Mouse (Mus musculus) kidney, postnatal 14 days (tissue): ENCODE data around the gene Tnfsf8.

Experiments used
- DNase-seq: peaks from one replicate; pipeline ENCODE4 v3.0.0; 2022; ENCODE audit warnings: mixed read lengths

Gene Tnfsf8

GRCm38 (mm10) chr4:63840457-63840856 lies 20.7 kb downstream of the Tnfsf8 start:
- peak; percentile 44 for DNase-seq

DNA sequence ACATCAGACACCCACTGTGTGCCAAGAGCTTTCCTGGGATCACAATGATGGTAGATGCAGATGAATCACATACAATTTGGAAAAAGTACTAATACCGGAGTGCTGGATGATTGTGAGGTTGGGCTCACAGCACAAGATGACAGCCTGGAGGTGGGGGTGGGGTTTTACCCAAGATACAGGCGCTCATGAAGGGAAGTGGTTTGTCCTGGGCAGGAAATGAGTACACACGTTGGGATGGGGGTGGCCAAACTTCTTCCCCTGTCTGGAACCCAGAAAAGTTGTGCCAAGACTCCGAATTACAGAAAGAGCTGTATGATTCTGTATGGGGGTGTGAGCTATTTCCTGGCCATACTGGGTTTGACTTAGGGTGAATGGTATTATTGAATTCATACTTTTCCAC lies 38.0 kb downstream of the Tnfsf8 start:
- DNase-seq: no peak

- DNase-seq: no peak
Observed at GRCm38 (mm10) chr4:63817505-63817904, 43.6 kb downstream of the Tnfsf8 start.

- no peak for DNase-seq
Observed at GRCm38 (mm10) chr4:63815668-63816067, 45.5 kb downstream of the Tnfsf8 start.

DNA sequence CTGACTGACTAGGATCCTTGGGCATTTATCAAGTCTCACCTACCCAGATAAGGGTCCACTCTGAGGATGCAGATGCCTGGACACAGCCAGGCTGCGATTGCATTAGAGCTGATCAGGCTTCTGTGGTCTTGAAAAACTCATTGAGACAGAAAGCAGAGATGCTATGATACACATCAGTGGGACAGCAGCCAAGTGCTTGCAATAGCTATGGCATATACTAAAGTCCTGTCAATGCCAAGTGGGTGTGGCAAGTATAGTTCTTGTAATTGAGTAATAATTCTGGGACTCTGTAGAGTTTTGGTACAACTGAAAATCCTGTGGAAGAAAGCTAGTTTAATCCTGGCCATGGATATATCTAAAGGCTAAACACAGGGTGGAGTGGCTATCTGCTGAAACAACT lies 63.1 kb downstream of the Tnfsf8 start:
- DNase-seq: no peak

DNA sequence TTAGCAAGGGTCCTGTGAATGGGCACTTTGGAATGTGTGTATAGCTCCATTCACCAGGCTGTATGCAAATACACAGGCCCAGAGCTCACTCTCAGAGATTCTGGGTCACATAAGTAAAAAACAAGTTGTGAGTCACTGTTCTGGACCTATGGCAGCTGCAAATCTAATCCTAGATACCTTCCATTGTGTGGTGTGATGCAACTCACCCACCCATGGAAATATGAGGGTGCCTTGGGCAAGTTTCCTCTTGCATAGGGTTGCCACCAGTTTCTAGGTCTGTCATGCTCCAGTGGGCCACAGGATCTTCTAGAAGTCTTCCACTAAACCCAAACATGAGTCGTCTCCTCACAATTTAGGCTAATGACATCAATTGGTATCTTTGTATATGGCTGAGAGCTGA lies 64.6 kb downstream of the Tnfsf8 start:
- no peak for DNase-seq

DNA sequence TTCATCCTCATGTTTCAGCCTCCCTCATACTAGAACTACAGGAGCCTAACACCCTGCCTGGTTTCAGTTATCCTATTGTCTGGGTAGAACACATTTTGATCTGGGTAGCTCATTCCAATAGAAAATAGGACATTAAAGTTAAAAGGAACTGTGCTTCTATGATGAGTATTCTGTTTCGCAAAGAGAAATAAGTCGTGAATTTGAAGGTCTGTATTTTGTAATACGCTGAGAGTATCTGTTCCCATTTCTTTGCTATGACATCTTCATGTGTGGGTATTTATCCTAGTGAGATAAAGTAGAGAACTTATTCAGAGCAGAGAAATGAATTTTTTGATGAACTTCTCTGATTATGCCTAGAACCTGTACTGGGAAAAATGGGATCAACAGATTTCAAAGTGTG lies 68.8 kb downstream of the Tnfsf8 start:
- DNase-seq: no peak

DNA sequence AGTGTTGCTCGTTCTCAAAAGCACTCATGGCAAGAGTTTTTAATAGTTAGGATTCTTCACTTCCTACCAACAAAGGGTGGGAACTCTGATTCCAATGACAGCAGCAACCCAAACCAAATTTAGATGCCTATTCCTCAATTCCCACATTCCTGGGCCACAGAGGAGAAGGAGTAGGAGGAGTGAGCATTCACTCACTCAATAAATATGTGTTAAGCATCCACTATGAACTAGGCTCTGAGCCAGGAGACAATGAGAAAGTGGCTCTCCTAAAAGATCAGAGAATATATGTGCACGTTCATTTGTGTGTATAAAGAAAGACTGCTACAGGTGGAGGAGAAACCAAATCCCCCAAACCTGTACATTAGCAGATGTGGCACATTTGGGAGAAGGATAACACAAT lies 75.7 kb downstream of the Tnfsf8 start:
- no peak for DNase-seq

- DNase-seq: peak; percentile 16
Observed at GRCm38 (mm10) chr4:63783826-63784225, 77.3 kb downstream of the Tnfsf8 start.

DNA sequence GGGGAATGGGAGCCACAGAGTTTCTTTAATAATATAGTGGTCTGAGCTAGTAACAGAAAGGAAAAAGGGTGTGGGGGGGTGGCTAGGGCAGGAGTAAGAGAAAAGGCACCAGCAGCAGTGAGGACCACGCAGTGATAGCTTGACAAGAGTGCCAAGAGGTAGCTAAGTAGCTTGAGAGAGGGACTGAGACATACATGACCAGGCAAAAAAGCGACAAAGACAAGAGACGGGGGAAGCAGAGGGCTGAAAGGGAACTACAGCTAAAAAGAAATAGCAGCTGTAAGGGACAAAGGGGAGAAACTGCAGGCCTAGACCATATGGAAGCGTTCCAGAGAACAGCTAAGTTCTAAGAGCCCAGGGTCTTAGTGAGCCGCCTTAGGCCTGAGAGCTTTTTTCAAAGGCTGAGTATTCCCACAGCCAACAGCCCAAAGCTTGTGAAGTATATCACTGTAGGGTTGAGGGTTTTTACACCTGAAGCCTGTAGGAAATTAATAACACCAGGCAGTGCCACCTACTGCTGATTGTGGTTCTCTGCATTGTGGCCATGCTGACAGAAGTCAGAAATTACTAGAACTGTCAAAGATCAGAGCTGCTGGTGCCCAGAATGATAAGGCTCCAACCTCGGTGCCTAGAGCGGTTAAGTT lies 78.1 kb downstream of the Tnfsf8 start:
- DNase-seq: peak; percentile 21
